Mouse (Mus musculus) cerebellum, adult 11-12 months (tissue): ENCODE measurements at regions not wholly inside any gene's neighbourhood (a gene's known extent, or its start where the extent isn't known, plus 50 kb on each side); places are given as distances from the start of the nearest gene placed in this dataset.

Experiments used
- DNase-seq: peaks from one replicate; pipeline ENCODE4 v3.0.0; 2022

DNA sequence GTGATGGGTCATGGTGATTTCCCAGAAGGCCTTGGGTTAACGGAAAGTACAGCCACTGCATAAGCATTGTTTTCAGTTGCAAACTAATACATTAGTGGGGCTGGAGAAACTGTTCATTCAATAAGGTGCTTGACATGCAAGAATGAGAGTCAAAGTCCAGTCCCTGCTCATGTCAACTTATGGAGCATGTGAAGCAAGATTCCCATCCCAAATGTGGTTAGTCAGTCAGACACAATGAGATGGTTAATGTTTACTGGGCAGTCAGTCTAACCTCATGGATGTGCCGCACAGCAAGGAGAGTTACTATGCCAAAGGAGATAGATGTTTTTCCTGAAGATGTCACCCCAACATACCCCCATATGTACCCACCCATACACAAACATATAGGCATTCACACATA is 993.8 kb upstream of the Jmjd1c start:
- DNase-seq = no peak

DNA sequence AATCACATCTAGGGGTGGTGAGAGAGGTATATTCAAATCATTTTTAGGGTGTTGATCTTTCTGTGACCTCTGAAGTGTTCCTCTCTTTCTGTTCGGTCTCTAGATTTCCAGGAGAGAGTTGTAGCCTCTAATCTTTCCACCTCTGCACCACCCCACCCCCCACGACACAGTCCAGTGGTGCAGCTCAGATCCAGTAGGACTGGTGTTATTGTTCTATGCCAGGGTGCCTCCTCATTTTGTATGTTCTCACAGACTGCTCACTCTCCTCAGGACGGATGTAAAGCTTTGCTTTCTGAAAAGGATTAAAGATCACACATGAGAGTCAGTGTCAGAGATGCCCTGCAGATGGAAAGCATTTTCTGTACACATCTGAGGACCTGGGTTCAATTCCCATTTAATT is 964.6 kb upstream of the Jmjd1c start:
- no peak for DNase-seq

DNA sequence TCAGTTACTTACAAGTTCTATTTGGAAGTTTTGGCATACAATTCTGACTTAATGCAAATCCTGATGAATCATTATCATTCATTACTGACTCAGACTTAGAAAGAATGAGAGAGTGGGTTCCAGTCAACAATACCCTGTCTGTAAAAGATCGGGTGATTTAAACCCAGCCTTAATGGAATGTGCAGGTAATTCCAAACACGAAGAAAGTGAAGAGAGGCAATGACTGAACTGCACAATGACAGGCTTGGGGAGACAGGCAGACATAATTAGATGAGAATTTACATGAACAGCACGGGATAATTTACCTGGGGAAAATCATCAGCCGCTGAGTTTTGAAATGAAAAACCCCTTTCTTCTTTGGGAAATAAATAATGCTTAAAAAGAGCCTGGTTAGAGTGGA is 963.9 kb upstream of the Jmjd1c start:
- DNase-seq = no peak

DNA sequence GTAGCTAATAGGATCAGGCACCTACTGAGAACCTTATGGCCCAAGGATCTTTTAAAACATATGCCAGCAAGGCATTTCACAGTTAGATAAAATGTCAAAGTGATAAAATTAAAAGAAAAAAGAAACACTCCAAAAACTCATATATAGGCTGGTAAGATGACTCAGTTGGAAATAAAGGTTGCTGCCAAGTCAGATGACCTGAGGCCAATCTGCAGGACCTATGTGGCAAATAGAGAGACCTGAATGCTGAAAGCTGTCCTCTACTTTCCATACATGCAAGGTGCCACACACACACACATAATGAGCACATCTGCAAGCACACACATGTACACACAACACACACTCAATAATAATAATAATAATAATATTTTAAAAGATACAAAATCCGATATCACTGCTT is 953.5 kb upstream of the Jmjd1c start:
- DNase-seq = peak; percentile 9

DNA sequence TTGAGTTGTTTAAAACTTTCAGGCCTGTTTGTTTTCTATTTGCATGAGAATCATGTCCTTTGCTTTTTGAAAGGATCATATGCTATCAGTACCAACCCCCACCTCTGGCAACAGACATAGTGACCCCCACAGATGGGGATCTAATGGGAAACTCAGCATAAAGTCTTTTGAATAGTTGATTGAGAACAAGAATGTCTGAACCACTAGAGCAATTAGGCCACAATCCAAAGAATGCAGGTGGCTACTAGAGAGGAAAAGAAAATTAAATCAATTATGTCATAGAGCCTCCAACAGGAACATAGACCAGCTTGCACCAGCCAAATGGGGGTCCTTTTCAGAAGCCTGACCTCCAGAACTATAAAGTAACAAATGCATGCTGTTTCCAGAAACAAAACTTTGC is 953.0 kb upstream of the Jmjd1c start:
- DNase-seq = no peak

DNA sequence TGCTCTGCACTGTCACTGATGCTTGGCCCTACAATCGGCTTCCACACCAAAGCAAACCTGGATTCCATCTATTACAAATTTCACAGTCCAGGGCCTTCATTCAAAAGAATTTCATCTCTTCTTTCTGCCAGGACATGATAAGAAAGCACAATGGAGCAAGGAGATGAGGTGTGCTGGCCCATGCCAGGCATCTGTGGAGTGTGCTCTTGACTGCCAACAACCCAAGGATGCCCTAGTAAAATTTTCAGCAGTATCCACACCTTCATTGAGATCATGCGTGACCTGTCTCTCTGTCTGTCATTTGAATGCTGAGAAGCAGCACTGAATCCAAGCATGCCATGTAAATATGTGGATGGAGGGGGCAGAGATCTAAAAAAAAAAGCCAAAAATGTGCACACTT is 945.0 kb upstream of the Jmjd1c start:
- DNase-seq = no peak

DNA sequence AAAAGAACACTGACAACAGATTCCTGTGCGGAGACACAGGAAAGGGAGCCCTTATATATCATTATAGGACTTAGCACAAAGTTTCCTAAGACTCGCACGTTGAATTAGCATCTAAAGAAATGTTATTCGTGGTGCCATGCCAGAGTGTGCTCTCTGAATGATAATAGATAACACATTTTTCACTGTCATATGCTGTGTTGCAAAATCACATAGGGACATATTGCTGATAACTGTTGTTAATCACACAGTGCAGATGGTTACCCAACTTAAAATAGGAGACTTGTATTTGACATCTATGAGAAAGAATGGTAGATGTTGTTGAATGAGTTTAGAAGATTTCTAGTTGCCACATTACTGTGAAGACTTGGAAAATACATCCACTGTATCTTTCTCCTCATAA is 943.1 kb upstream of the Jmjd1c start:
- DNase-seq = no peak

DNA sequence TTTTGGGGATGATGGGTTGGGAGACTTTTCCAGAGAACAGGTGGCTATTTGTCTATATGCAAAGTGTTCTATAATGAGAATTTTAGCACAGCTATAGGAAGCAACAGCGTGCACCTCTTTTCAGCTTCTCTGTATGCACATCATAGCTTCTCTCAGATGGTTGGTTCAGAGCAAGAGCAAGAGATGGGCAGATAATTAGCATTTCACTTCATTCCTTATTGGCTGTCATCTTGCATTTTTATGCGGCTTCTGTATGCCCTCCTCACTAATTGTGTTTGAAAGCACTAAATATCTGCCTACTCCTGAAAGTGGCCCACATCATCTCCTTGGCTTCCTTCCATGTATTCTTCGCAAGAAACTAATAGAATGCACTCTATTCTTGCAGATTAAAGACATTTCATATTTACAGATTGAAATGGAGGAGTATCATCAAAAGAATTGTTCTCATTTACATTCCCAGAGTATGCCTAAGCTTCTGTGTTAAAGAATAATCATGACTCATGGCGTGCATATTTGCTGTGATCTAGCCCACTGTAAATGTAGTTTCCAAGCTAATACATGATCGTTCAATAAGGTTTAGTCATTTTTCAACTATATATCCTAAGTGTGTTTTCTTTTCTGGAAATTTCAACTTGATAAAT is 934.9 kb upstream of the Jmjd1c start:
- no peak for DNase-seq

DNA sequence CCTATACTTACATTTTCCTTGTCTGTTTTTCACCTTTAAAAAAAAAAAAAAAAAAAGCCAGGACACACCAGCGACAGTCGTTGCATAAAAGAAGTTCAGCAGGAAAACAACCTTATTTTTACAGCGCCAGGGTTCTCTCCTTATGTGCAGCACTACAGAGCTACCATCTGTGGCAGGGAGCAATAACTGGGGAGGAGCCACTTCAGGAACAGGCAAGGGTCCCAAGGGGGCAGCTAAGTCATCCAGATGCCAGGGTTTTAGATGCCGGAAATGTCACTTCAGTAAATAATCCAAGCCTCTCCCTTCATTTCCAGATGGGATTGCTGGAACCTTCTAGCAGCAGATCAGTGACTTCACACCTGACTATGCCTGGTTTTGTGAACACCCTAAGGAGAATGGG is 923.1 kb upstream of the Jmjd1c start:
- no peak for DNase-seq

DNA sequence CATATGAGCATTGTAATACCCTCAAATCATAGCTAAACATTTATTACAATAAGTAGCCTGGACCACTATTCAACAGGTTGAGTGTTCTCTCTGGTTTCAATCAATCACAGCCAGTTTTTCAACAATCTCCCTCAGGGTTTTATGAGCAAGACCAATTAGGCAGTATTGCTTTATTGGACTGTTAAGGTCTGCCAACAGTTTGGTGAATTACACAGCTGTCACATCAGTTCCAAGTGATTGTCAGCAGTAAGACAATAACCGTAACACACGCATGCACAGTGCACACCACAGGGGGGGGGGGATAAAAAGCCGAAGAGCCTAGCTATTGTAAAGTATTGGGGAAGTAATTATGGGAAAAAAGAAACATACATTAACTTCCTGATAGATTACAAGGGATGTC is 918.6 kb upstream of the Jmjd1c start:
- DNase-seq = no peak

DNA sequence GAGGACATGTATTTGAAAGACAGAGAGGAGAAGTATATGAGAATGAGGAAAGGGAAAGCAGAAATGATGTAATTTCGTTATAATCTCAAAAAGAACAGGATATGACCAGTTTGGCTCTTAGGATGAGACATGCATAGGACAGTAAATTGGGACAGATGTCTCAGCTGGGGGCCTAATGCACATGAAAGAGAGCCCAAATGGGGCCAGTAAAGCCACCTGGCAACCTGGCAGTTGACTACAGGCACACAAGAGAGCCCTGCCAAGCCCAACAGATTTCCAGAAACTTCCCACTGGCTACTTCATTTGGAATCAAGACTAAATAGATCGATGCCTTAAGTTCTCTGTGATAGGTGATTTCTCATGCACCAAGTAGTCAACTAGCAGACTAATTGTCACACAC is 914.7 kb upstream of the Jmjd1c start:
- peak; percentile 99 for DNase-seq

DNA sequence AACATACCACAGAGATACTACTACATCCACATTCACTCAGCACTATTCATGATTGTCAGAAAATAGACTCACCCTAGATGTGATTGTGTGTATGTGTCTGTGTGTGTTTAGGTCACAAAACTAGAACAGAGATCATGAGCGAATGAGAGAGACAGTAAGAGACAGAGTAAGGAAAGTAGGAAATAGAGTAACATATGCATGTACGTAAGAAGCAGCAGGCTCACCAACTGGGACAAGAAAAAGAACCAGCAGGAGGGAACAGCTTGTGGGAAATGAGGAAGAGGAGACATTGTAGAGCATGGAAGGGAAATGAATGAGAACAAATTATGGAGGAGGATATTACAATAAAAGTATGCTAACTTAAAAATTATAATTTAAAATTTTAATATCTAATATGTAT is 912.9 kb upstream of the Jmjd1c start:
- peak; percentile 57 for DNase-seq

DNA sequence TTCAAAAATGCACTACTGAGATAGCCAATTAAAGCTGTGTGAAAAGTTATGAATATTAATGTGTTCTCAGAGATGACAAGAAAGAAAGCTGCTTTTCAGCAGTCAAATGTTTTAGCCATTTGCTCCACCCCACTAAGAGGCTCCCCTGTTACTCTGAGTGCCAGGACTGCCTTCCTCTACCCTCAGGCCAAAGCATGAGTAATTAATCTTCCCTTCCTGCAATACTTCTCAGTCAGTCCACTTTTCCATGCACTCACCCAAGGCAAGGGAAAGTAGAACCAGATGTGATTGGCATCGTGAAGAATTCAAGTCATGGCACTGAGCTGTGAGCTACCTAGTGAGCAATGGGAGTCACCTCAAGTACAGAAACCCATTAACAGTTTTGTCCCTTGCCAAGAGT is 908.9 kb upstream of the Jmjd1c start:
- DNase-seq = no peak

DNA sequence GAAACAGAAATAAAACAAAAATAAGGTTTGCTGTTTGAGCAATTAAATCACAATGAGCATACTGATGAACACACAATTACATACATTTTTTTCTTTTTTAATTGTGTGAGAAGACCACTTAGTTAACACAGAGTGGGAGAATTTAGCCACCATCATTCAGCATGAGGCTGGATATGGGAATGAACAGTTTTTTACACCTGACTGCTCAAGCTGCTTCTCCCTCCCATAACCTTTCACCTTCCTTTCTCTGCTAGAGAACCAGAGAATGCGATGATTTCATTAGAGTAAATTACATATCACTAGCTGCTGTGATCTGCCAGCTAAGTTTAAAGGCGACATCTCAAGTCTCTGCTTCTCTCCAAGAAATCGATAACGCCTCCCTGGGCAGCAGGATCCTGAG is 894.8 kb upstream of the Jmjd1c start:
- no peak for DNase-seq

DNA sequence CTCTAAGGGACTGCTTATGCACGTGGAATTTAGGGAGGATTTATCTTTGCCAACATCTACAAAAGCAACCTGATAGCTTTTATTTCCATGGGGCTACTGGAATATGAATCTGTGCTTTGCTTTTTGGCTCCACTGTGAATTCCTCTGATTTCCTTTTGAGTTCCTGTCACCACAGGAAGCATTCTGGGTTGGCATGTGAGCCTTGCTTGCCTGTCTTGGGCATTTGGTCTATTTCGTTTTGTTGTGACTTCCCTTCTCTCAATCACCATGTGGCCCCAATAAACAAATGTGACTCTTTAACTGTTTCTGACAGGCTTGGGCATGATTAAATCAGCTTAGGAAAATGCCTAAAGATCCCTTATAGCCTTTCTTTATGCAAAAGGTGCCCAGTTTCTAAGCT is 867.8 kb upstream of the Jmjd1c start:
- peak; percentile 87 for DNase-seq

DNA sequence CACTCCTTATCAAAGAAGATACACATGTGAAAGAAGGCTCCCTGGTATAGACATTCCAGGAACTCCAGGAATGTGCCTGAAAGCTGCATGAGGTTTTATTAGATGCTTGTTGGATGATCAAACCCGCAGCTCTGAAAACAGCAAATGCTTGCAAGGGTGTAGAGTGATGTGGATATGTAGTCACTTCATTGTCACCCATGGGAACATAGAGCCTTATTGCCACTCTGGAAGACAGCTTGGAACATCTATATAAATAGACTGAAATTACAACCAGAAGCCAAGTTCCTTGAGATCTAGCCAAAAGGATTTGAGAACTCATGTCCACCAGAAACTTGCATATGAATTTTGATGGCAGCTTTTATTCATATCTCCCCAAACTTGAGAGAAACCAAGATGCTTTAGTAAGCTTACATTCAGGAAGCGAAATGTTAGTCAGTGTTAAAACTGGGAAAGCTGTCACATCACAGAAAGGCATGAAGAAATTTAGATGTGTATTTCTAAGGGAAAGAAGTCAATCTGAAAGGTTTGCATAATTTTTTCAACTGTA is 861.5 kb upstream of the Jmjd1c start:
- no peak for DNase-seq

DNA sequence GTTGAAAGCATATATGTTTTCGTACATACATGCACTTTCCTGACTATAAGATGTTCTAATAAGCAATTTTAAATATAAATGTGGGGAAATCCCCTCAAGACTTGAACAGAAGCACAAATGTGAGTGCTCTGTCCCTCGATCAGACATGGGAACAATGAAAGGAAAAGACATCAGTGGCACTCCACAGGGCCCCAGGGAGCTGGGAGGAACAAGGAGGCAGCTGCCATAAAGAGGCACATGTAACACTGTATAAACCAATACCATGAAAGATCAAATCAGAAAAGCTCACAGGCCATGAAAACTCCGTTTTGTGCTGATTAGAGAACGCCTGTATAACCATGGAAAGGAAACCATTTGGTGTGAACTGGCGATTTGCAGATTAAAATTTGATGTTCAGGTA is 839.5 kb upstream of the Jmjd1c start:
- DNase-seq = no peak

DNA sequence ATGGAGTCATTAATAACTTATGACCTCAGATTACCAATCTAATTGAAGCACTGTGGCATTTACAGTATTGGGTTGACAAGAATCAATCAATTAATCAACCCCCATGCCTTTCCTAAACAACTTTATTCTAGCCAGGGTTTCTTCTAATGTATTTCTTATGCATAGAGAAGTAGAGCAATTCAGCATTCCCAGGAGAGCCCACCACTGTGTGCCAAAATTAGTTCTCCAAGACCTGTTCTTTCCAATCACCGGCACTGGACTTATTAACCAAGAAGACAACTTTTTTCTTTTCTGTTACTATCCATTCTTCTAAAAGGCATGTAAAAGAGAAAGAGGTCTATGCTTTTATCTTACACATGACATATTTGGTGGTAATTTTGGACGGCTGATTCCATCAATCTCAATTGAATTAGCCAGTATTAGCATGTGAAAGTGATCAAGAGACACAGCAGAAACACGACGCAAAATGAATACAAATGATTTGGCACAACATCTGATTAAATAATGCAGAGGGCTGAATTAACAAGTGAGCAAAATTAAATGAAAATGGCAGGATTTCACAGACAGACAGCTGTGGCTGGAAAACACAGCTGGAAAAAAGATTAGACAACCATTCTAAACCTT is 825.2 kb upstream of the Jmjd1c start:
- DNase-seq = no peak

DNA sequence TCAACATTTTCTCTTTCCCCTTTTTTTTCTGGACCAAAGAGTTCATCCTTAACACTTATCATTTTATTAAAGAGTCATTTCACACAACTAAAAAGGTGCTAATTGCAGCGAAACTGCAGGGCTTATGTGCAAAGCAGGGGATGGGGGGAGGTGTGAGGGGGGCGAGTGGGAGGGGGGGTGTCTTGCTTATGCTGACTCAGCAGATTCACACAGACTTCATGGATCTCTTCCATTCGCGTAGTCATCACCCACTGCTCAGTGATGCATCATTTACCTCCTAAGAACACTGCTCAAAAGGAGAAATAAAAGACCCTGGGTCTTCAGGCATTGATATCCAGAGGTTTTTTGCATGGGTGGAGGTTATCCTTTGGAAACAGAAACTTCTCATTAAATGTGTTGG is 800.3 kb upstream of the Jmjd1c start:
- DNase-seq = no peak

DNA sequence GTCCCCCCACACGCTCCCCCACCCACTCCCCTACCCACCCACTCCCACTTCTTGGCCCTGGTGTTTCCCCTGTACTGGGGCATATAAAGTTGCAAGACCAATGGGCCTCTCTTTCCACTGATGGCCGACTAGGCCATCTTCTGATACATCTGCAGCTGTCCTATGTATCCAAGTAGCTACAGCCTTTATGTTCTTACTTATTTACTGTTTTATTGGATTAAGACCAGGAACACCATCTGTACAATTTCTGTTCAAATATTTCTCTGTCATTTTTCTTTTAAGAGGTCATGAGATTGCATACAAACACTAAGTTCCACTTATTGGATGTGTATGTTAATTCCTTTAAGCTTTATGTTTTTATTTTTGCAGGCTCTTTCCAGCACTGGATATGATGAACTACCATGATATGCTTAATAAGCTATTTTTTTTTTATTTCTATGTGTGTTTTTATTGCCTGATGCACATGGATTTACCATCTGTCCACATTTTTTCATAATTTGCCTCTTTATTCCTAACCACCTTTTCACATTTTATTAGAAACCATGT is 792.6 kb upstream of the Jmjd1c start:
- no peak for DNase-seq

DNA sequence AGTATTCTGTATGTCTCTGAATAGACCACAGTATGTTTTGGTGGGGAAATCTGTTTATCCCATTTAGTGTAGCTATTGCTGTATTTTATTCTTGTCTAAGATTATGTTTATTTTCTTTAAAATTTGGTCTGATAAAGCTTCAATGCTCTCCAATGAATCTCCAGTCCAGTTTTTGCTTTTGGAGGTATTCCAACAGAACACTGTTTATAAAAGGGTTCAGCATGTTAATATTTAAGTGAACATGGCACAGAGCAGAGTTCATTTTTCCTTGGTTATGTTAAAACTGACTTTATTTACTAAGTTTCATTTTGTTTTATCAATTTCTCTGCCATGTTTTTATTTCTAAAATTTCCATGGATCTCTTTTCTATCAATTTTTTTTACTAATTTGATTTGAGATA is 791.0 kb upstream of the Jmjd1c start:
- DNase-seq = no peak

DNA sequence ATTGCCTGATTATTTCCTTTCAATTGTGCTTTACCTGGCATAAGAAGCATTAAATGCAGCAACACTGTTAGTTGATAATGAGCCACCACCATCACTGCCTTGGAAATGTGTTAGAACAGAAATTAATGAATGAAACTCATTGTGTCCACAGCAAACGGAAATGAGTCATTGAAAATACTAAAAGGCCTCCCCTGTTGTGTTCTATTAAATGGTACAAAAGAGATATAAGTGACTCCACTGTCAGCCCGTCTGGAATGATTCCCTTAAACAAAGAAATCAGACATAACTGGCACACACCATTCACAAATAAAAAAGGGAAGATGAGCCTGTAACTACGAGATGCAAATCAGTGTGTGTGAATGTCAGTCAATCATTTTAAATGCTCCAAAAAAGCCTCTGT is 764.8 kb upstream of the Jmjd1c start:
- no peak for DNase-seq

DNA sequence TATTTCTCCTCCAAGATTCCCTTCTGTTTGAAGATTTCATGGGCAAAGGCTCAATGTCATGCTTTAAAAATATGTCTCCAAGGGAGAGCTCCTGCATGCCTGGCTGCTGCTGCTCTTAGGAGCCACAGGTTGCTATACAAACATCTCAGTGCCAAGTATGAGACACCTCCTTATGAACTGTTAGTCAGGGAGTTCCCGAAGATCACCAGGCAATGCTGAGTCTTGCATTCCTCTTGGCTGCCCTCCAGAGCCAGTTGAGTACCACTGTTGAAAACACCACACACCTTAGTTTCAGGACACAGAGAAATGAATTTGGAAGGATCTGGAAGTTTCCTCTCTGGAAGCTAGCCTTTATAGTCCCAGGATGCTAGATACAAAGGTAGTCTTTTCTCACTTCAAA is 757.9 kb upstream of the Jmjd1c start:
- DNase-seq = no peak

DNA sequence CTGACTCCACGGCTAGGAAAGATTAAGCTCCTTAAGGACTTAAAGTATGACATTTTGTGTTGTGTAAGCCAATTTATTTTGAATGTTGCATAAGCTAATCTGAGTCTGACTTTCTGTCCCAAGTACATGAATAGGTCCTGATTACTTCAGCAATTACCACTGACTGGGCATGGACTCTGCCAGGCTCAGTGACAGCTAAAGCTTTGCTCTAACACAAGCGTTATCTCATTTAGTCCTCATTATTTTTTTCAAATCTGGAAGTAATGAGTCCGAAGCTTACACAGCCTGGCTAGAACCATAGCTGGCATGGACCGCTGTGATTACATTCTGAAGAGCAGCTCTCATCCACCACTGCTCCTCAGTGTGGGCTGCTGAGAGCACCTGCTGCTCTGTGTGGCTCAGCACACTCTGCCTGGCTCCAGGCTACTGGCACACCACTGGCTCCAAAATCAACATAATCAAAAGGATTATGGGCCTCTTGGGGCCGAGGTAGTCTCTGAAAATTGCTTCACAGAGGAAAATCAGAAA is 753.0 kb upstream of the Jmjd1c start:
- no peak for DNase-seq

DNA sequence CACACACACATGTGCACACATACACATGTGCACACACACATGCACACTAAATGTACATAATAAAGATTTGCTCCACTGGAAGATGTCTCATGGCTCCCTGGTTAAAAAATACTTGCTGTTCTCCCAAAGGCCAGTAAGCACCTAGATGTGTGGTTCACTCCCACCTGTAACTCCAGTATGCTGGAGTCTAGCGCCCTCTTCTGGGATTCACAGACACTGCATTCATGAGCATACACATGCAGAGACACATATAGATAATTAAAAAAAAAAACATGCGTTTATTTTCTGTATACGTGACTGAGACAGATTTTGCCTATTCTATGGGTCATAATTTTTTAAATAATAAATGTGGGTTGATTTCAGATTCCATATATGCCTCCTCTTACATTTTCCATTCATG is 747.5 kb upstream of the Jmjd1c start:
- DNase-seq = no peak
